Mouse (Mus musculus) liver, adult 2 months (tissue): ENCODE results near the gene Gm42957. TPM values are rescaled to one million over a fixed set of nuclear protein-coding genes. Genes with fewer than 3 reads are reported as not detected.

ENCODE experiments used
- DNase-seq: peaks from one replicate; pipeline ENCODE4 v3.0.0-alpha.2; 2011; ENCODE audit warnings: low read depth, low spot score; ENCODE audit errors: extremely low read depth
- H3K27ac ChIP-seq: fragments of 200-500 bp; replicated peaks from 2 replicates; pipeline ENCODE4 v1.5.1; 2012; ENCODE audit warnings: low read depth, mild to moderate bottlenecking, control low read depth, inconsistent platforms, low read length; ENCODE audit not compliant: insufficient read depth
- H3K27me3 ChIP-seq: fragments of 200-500 bp; 2 replicates; pipeline ENCODE4 v1.6.1; 2012; ENCODE audit warnings: mild to moderate bottlenecking, moderate library complexity, low read length, inconsistent platforms; ENCODE audit not compliant: control insufficient read depth, insufficient read depth
- H3K36me3 ChIP-seq: fragments of 200-500 bp; 2 replicates; pipeline ENCODE4 v1.6.1; 2012; ENCODE audit warnings: low read length, inconsistent platforms; ENCODE audit not compliant: control insufficient read depth, insufficient read depth
- H3K4me1 ChIP-seq: fragments of 200-500 bp; 2 replicates; pipeline ENCODE4 v1.6.1; 2011; ENCODE audit warnings: low read length; ENCODE audit not compliant: control insufficient read depth, insufficient read depth
- H3K4me3 ChIP-seq: fragments of 200-500 bp; 2 replicates; pipeline ENCODE4 v1.5.1; 2011; ENCODE audit warnings: low read depth, mild to moderate bottlenecking, control low read depth, low read length, moderate library complexity; ENCODE audit not compliant: insufficient read depth
- H3K79me2 ChIP-seq: fragments of 200-500 bp; 2 replicates; pipeline ENCODE4 v1.6.1; 2012; ENCODE audit warnings: inconsistent platforms, mild to moderate bottlenecking, low read length, moderate library complexity; ENCODE audit not compliant: control insufficient read depth, insufficient read depth
- H3K9ac ChIP-seq: fragments of 200-500 bp; 2 replicates; pipeline ENCODE4 v1.6.1; 2012; ENCODE audit warnings: low read depth, mild to moderate bottlenecking, control low read depth, inconsistent platforms, low read length
- CTCF ChIP-seq: fragments of 200-500 bp; IDR thresholded peaks from 2 replicates; pipeline ENCODE4 v1.5.1; 2011; ENCODE audit warnings: low read depth, low read length, control low read depth
- POLR2A ChIP-seq: fragments of 200-500 bp; IDR thresholded peaks from 2 replicates; pipeline ENCODE4 v1.6.1; 2011; ENCODE audit warnings: low read length, control low read depth; ENCODE audit not compliant: insufficient read depth; ENCODE audit errors: extremely low read depth
- WGBS: fragments of 180-500 bp; shearing (Covaris S2); methylation state at CpG from one replicate; pipeline ENCODE4 v1.1.7; 2018; 5-methylcytosine and 5-hydroxymethylcytosine counted together
- polyA plus RNA-seq: library from polyadenylated mRNA; depleted of rRNA; stranded (reverse); fragments of >200 nt; gene quantifications from 2 replicates; pipeline ENCODE4 v1.2.3, GENCODE M21; 2012
- total RNA-seq: library from RNA; depleted of rRNA; stranded (reverse); fragments of >200 nt; gene quantifications from 2 replicates; pipeline ENCODE4 v1.2.3, GENCODE M21; 2014

Gm42957 gene
- total and polyA plus RNA-seq, 2 experiments, result 0.28 TPM; not detected in 1

DNA sequence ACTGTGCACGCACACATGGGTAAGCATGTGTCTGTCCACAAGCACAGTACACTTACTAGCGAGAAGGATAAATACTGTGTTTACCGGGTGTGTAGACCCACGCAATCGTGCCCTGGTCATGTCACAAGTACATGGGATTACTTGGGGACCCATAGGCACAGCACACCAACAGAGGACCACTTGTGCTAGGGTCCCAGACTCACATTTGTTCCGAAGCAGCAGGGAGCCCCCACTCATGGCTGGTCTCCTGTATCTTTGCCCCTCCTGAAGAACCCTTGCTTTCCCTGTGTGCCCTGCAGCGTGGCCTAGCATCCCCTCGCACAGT is 36.2 kb upstream of the Gm42957 start:
- no peak for DNase-seq
- H3K4me3 ChIP-seq, result no peak overlapping the region
- TF ChIP-seq POLR2A (no peak), CTCF (no peak)
- no peaks in the 10 kb centered on the region; the same call in 1 of the 2 replicates for H3K27me3 ChIP-seq
- no peak overlapping the region for H3K27ac ChIP-seq
- no peak overlapping the region for H3K9ac ChIP-seq
- no peaks in the 10 kb centered on the region for H3K79me2 ChIP-seq
- no peaks in the 10 kb centered on the region for H3K36me3 ChIP-seq
- no peaks in the 10 kb centered on the region for H3K4me1 ChIP-seq
- WGBS, result 73% methylated on average over 8 of the region's 8 CpGs

DNA sequence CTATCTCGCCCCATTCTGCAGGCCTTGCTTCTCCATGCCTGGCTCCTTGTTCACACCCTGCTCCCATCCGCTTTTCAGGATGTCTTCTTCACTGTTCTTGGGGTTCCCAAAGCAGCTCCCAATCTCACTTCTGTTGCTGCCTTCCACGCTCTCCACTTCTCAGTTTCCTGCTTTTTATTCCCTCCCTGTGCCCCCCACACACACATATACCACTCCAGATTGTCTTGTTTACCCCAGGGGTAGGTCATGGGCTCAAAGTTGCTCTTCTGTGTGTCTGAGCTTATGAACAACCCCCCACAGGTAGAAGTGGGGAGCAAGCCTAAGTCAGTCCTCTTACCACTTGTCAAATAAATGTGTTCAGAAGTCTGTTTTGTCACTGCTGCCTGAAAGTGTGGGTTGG is 35.9 kb upstream of the Gm42957 start:
- Histone ChIP-seq H3K36me3 (no peaks in the 10 kb centered on the region), H3K4me1 (no peaks in the 10 kb centered on the region), H3K27me3 (no peaks in the 10 kb centered on the region; the same call in 1 of the 2 replicates), H3K79me2 (no peaks in the 10 kb centered on the region), H3K9ac (no peak overlapping the region), H3K4me3 (no peak overlapping the region), H3K27ac (no peak overlapping the region)
- WGBS, result 91% methylated on average over 3 of the region's 3 CpGs
- DNase-seq, result no peak
- no peak for TF ChIP-seq CTCF
- TF ChIP-seq POLR2A, result no peak

GRCm38 (mm10) chr3:96600639-96601250 is 34.5 kb upstream of the Gm42957 start, which contains the start of gene Lix1l:
Gene Lix1l, plus strand, starts transcription at chr3:96601149.
- peak; percentile 79 for DNase-seq
- Histone ChIP-seq H3K4me3 (peak within 1 kb of the TSS; percentile 85), H3K79me2 (no peaks in the 10 kb centered on the region), H3K9ac (peak within 1 kb of the TSS; percentile 70), H3K4me1 (no peaks in the 10 kb centered on the region), H3K27me3 (no peaks in the 10 kb centered on the region; the same call in 1 of the 2 replicates), H3K27ac (peak within 1 kb of the TSS; percentile 33), H3K36me3 (no peaks in the 10 kb centered on the region)
- 1% methylated on average over 27 of the region's 27 CpGs for WGBS
- TF ChIP-seq CTCF (no peak), POLR2A (0 out of 2 replicates have a peak, but pooled peaks have one; percentile 27)

DNA sequence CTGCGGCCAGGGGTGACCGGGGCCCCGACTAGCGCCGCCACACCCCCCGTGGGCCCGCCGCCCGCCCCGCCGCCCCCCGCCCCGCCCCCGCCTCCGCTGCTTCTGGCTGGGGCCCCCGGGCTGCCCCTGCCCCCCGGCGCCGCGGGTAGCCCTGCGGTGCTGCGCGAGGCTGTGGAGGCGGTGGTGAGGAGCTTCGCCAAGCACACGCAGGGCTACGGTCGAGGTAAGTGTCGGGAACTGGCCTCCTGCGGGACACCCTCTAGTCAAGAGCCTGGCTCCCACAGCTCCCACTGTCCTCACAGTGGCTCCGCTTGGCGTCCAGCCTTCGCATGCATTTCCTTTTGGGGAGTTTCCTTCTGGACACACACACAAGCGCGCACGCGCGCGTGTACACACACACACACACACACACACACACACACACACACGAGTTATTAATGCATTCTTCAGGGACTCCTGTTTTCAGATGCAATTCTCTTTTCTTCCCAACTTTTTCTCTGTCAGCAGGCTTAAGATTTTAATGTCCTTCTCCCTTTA is 34.0 kb upstream of the Gm42957 start:
- no peaks in the 10 kb centered on the region for H3K36me3 ChIP-seq

DNA sequence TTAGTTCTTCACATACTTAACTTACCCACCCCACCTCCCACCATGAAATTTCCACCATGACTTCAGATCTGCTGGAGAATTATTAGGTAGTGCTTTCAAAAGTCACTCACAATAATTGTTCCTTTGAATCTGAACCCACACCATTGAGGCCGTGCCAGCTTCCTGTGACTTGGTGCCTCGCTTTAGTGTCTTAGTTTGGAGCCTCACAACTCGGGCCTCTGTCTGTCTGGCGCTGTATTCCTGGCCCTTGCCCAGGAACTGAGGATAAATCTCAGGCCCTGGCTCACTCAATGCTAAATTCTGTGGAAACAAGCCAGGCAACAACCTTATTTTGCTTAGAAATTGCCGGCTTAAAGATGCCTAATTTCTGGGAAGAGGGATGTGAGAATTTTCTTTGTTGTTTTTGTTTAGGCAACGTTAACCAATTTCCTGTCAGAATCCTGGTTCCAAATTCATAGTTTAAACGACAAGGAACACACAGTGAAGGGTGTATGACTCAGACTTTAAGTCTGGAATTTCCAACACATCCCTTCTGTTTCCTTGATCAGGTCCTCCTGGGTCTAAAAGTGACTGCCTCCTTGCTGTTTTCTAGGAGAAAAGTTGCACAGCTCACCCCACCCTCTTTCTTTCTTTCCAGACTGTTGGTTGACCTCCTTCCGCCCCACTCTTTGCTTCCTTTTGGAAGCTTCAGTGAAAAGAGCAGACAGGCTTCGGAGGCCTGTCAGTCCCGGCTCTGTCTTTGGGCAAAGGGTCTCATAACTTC is 33.2 kb upstream of the Gm42957 start:
- H3K4me3 ChIP-seq, result no peak overlapping the region
- no peak for DNase-seq
- H3K79me2 ChIP-seq, result no peaks in the 10 kb centered on the region
- H3K27me3 ChIP-seq, result no peaks in the 10 kb centered on the region; the same call in 1 of the 2 replicates
- 61% methylated on average over 10 of the region's 10 CpGs for WGBS
- no peaks in the 10 kb centered on the region for H3K4me1 ChIP-seq
- no peaks in the 10 kb centered on the region for H3K36me3 ChIP-seq
- no peak for TF ChIP-seq POLR2A
- TF ChIP-seq CTCF, result no peak
- peak overlapping the region; percentile 33 for H3K27ac ChIP-seq
- peak overlapping the region; percentile 18; the same call in 1 of the 2 replicates for H3K9ac ChIP-seq

More for the DNA sequence above, 34.0 kb upstream of the Gm42957 start:
- Histone ChIP-seq H3K4me3 (peak overlapping the region; percentile 85), H3K4me1 (no peaks in the 10 kb centered on the region), H3K27ac (no peak overlapping the region; the same call in 1 of the 2 replicates), H3K27me3 (no peaks in the 10 kb centered on the region; the same call in 1 of the 2 replicates), H3K9ac (peak overlapping the region; percentile 70), H3K79me2 (no peaks in the 10 kb centered on the region)
- peak; percentile 37 for DNase-seq
- 4% methylated on average over 37 of the region's 40 CpGs for WGBS
- no peak for TF ChIP-seq CTCF
- TF ChIP-seq POLR2A, result no peak

DNA sequence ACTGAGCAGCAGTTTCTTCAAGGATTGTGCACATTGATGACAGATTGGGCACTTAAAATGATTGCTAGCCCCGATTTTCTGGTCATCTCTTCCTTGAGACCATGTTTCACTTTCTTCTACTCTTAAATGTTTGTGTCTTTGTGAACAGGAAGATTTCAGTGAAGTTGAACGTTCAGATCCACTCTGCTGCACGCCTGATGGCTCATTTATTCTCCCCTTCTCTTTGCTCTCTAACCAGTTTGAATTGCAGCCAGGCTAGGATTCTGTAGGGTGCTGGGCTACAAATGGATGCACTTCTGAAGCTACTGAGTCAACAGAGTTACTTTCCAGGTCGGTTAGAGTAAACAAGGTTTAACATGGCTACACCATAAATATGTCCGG is 32.6 kb upstream of the Gm42957 start:
- Histone ChIP-seq H3K79me2 (no peaks in the 10 kb centered on the region), H3K4me1 (no peaks in the 10 kb centered on the region), H3K9ac (no peak overlapping the region), H3K36me3 (no peaks in the 10 kb centered on the region), H3K4me3 (no peak overlapping the region), H3K27me3 (no peaks in the 10 kb centered on the region; the same call in 1 of the 2 replicates), H3K27ac (peak overlapping the region; percentile 25; the same call in 1 of the 2 replicates)
- no peak for TF ChIP-seq POLR2A
- no peak for TF ChIP-seq CTCF
- 38% methylated on average over 5 of the region's 5 CpGs for WGBS
- no peak for DNase-seq
